Mouse (Mus musculus): ENCODE data around the gene Ankrd6. TPM values are rescaled to one million over a fixed set of nuclear protein-coding genes. Genes with fewer than 3 reads are reported as not detected.
"Not testable (repeated sequence)": the region's sequence is repeated elsewhere in the genome, so short reads cannot be mapped to it uniquely, and the experiment has no call there.

The Ankrd6 gene
- polyA plus RNA-seq, 1 experiment: 0.32 TPM

DNA sequence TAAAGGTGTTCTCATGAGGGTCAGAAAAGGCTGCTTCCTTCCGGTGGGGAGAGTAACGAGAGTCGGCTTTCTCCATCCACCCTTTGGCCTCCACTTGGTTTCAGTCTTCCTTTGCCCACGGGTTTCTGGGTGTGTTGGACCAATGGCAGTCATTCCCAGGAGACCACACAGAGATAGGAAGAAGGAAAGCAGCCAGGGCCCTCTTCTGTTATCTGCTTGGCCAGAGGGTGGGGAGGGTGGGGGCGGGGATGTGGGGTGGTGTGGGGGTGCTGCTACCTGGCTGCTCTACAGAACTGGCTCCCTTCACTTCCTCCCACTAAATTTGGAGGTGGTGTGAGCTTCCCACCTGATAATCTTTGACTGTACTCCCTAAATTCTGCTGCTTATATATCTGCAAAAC is 31.0 kb upstream of the Ankrd6 start:
- Histone ChIP-seq H3K27me3 (ENCODE audit: control insufficient read depth, insufficient read depth, low read length) (peaks cover 7% of the 10 kb centered on the region; the same call in 1 of the 2 replicates), H3K4me3 (ENCODE audit: extremely low read depth, insufficient read depth, insufficient read length) (no peak overlapping the region)
- WGBS: 20% methylated on average over 5 of the region's 5 CpGs

DNA sequence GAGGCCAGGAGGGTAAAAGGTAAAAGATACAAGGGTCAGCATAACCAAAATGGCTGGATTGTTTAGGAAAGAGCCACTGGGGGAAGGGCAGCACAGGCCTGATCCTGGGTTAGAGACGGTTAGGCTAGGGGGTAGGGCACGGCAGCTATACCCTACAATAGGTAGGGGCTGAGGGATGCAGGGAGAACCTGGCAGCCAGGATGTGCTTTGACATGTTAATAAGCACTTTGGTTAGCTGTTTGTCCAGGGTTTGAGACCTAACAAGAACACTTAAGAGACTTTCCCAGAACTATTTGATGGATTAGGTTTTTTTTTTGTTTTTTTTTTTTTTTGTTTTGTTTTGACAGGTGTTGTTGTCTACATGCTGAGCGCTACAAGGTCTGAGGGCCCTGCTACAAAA is 29.4 kb upstream of the Ankrd6 start:
- H3K36me3 ChIP-seq (ENCODE audit: control insufficient read depth, insufficient read depth, low read length): no peaks in the 10 kb centered on the region
- H3K27me3 ChIP-seq (ENCODE audit: control insufficient read depth, insufficient read depth, low read length): peaks cover 7% of the 10 kb centered on the region; the same call in 1 of the 2 replicates
- no peak overlapping the region for H3K27ac ChIP-seq (ENCODE audit: insufficient read depth, low read length)
- DNase-seq (ENCODE audit: low read depth in 1 of 2, low spot score in 2 of 2): no peak
- H3K4me1 ChIP-seq (ENCODE audit: control insufficient read depth, insufficient read depth, insufficient read length): peaks cover 9% of the 10 kb centered on the region
- TF ChIP-seq CTCF (IDR thresholded peaks at IDR 0.05; ENCODE audit: extremely low read depth, insufficient read depth, insufficient read length, insufficient replicate concordance) (no peak), POLR2A (IDR thresholded peaks at IDR 0.05; ENCODE audit: low read depth, low read length) (no peak)
- WGBS: 95% methylated on average over 3 of the region's 3 CpGs
- H3K4me3 ChIP-seq (ENCODE audit: extremely low read depth, insufficient read depth, insufficient read length): no peak overlapping the region

More for the DNA sequence above, 31.0 kb upstream of the Ankrd6 start:
- no peak for DNase-seq (ENCODE audit: low read depth in 1 of 2, low spot score in 2 of 2)
- TF ChIP-seq POLR2A (IDR thresholded peaks at IDR 0.05; ENCODE audit: low read depth, low read length) (no peak), CTCF (IDR thresholded peaks at IDR 0.05; ENCODE audit: extremely low read depth, insufficient read depth, insufficient read length, insufficient replicate concordance) (no peak)
- no peak overlapping the region for H3K27ac ChIP-seq (ENCODE audit: insufficient read depth, low read length)
- H3K36me3 ChIP-seq (ENCODE audit: control insufficient read depth, insufficient read depth, low read length): no peaks in the 10 kb centered on the region
- H3K4me1 ChIP-seq (ENCODE audit: control insufficient read depth, insufficient read depth, insufficient read length): peaks cover 9% of the 10 kb centered on the region

DNA sequence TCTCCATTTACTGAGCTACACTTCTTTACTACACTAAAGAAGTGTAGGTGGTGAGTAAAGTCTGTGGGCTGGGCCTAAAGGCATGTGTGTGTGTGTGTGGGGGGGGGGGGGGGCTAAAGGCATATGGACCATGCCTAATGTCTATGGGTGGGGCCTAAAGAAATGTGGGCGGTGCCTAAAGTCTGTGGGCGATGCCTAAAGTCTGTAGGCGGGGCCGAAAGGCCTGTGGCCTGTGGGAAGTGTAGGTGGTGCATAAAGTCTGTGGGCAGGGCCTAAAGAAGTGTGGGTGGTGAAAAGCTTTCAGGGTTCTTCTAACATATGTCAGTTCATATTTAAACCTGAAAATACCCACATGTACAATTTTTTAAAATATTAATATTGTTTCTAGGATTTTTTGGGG is 26.7 kb upstream of the Ankrd6 start:
- WGBS: 87% methylated on average over 4 of the region's 4 CpGs
- H3K27me3 ChIP-seq (ENCODE audit: control insufficient read depth, insufficient read depth, low read length): no peaks in the 10 kb centered on the region
- no peaks in the 10 kb centered on the region for H3K36me3 ChIP-seq (ENCODE audit: control insufficient read depth, insufficient read depth, low read length)
- H3K4me1 ChIP-seq (ENCODE audit: control insufficient read depth, insufficient read depth, insufficient read length): no peaks in the 10 kb centered on the region
- TF ChIP-seq CTCF (IDR thresholded peaks at IDR 0.05; ENCODE audit: extremely low read depth, insufficient read depth, insufficient read length, insufficient replicate concordance) (no peak), POLR2A (IDR thresholded peaks at IDR 0.05; ENCODE audit: low read depth, low read length) (no peak)
- no peak overlapping the region for H3K27ac ChIP-seq (ENCODE audit: insufficient read depth, low read length)
- DNase-seq (ENCODE audit: low read depth in 1 of 2, low spot score in 2 of 2): no peak
- no peak overlapping the region for H3K4me3 ChIP-seq (ENCODE audit: extremely low read depth, insufficient read depth, insufficient read length)

DNA sequence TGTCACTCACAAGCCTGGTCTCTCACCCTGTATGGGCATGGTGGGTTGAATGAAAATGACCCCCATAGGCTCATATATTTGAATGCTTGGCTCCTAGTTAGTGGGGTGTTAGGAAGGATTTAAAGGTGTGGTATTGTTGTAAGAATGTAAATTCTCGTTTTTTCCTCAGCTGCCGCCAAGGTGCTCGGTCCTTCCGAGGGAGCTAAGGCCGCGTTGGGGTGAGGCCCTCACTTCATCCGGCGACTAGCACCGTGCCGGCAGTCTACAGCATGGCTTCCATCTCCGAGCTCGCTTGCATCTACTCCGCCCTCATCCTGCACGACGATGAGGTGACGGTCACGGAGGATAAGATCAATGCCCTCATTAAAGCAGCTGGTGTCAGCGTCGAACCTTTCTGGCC is 14.0 kb upstream of the Ankrd6 start:
- not testable (repeated sequence) for H3K4me3 ChIP-seq (ENCODE audit: extremely low read depth, insufficient read depth, insufficient read length); H3K36me3 ChIP-seq (ENCODE audit: control insufficient read depth, insufficient read depth, low read length); H3K4me1 ChIP-seq (ENCODE audit: control insufficient read depth, insufficient read depth, insufficient read length); H3K27me3 ChIP-seq (ENCODE audit: control insufficient read depth, insufficient read depth, low read length); H3K27ac ChIP-seq (ENCODE audit: insufficient read depth, low read length); DNase-seq (ENCODE audit: low read depth in 1 of 2, low spot score in 2 of 2)
- WGBS: 94% methylated on average over 19 of the region's 19 CpGs

DNA sequence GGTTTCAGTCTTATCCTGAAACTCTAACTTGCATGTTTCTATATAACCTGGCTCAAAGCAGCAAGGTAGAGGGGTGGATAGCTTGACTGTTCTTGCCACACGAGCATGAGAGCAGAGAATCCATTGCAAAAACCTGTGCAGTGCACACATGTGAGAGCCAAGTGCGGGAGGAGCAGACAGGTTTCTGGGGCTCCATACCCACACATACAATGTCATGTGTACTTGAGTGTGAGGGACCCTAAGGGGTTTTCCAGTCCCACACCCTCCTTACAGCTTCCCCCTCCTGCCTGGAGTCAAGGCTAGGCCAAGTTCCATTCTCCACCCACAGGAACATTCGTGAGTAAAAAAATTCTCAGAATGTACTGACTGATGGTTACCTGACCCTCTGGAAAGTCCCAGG is 10.8 kb upstream of the Ankrd6 start:
- Histone ChIP-seq H3K27me3 (ENCODE audit: control insufficient read depth, insufficient read depth, low read length) (no peaks in the 10 kb centered on the region), H3K4me1 (ENCODE audit: control insufficient read depth, insufficient read depth, insufficient read length) (no peaks in the 10 kb centered on the region), H3K27ac (ENCODE audit: insufficient read depth, low read length) (no peak overlapping the region), H3K36me3 (ENCODE audit: control insufficient read depth, insufficient read depth, low read length) (no peaks in the 10 kb centered on the region), H3K4me3 (ENCODE audit: extremely low read depth, insufficient read depth, insufficient read length) (no peak overlapping the region)
- TF ChIP-seq POLR2A (IDR thresholded peaks at IDR 0.05; ENCODE audit: low read depth, low read length) (no peak), CTCF (IDR thresholded peaks at IDR 0.05; ENCODE audit: extremely low read depth, insufficient read depth, insufficient read length, insufficient replicate concordance) (no peak)
- no peak for DNase-seq (ENCODE audit: low read depth in 1 of 2, low spot score in 2 of 2)
- WGBS: 84% methylated on average over 3 of the region's 3 CpGs

DNA sequence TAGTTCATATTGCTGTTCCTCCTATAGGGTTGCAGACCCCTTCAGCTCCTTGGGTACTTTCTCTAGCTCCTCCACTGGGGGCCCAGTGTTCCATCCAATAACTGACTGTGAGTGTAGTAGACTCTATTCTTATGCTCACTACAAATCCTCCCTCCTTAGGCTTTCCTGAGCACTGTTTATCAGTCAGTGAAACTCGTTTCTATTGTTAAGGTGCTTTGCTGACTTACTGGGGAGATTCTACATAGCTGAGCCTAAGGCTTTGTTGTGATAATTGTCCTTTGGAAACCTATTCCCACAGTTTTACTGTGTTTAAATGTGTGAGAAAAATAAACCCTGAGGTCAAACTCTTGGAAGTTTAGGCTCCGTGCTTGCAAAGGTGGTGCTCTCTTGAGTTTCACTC is 5.8 kb upstream of the Ankrd6 start:
- H3K4me1 ChIP-seq (ENCODE audit: control insufficient read depth, insufficient read depth, insufficient read length): no peaks in the 10 kb centered on the region
- no peak for DNase-seq (ENCODE audit: low read depth in 1 of 2, low spot score in 2 of 2)
- H3K4me3 ChIP-seq (ENCODE audit: extremely low read depth, insufficient read depth, insufficient read length): no peak overlapping the region
- H3K27ac ChIP-seq (ENCODE audit: insufficient read depth, low read length): no peak overlapping the region
- 71% methylated on average over 2 of the region's 2 CpGs for WGBS
- H3K36me3 ChIP-seq (ENCODE audit: control insufficient read depth, insufficient read depth, low read length): no peaks in the 10 kb centered on the region
- TF ChIP-seq POLR2A (IDR thresholded peaks at IDR 0.05; ENCODE audit: low read depth, low read length) (no peak), CTCF (IDR thresholded peaks at IDR 0.05; ENCODE audit: extremely low read depth, insufficient read depth, insufficient read length, insufficient replicate concordance) (no peak)
- peaks cover 2% of the 10 kb centered on the region; the same call in 1 of the 2 replicates for H3K27me3 ChIP-seq (ENCODE audit: control insufficient read depth, insufficient read depth, low read length)

DNA sequence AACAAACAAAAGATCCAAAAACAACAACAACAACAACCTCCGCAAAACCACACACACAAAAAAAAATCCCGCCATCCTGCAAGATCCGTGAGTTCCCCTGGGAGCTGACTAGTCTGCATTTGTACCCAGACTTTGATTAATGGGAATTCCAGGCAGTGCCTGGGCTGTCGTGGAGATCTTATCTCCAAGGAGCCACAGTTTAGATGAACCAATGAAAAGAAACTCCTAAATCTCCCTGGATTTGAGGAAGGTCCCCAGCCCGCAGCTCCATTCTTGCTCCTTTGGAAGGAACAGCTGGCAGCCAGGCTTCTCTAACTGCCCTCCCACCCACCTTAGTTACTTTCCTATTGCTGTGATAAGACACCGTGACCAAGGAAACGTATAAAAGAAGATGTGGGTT is 2.0 kb upstream of the Ankrd6 start:
- 34% methylated on average over 7 of the region's 7 CpGs for WGBS
- Histone ChIP-seq H3K36me3 (ENCODE audit: control insufficient read depth, insufficient read depth, low read length) (no peaks in the 10 kb centered on the region), H3K27me3 (ENCODE audit: control insufficient read depth, insufficient read depth, low read length) (peaks cover 11% of the 10 kb centered on the region), H3K4me1 (ENCODE audit: control insufficient read depth, insufficient read depth, insufficient read length) (peaks cover 9% of the 10 kb centered on the region), H3K4me3 (ENCODE audit: extremely low read depth, insufficient read depth, insufficient read length) (no peak overlapping the region), H3K27ac (ENCODE audit: insufficient read depth, low read length) (no peak overlapping the region)
- no peak for DNase-seq (ENCODE audit: low read depth in 1 of 2, low spot score in 2 of 2)
- TF ChIP-seq CTCF (IDR thresholded peaks at IDR 0.05; ENCODE audit: extremely low read depth, insufficient read depth, insufficient read length, insufficient replicate concordance) (no peak), POLR2A (IDR thresholded peaks at IDR 0.05; ENCODE audit: low read depth, low read length) (no peak)
